Mouse (Mus musculus): ENCODE data around the gene Stx8.

The Stx8 gene

DNA sequence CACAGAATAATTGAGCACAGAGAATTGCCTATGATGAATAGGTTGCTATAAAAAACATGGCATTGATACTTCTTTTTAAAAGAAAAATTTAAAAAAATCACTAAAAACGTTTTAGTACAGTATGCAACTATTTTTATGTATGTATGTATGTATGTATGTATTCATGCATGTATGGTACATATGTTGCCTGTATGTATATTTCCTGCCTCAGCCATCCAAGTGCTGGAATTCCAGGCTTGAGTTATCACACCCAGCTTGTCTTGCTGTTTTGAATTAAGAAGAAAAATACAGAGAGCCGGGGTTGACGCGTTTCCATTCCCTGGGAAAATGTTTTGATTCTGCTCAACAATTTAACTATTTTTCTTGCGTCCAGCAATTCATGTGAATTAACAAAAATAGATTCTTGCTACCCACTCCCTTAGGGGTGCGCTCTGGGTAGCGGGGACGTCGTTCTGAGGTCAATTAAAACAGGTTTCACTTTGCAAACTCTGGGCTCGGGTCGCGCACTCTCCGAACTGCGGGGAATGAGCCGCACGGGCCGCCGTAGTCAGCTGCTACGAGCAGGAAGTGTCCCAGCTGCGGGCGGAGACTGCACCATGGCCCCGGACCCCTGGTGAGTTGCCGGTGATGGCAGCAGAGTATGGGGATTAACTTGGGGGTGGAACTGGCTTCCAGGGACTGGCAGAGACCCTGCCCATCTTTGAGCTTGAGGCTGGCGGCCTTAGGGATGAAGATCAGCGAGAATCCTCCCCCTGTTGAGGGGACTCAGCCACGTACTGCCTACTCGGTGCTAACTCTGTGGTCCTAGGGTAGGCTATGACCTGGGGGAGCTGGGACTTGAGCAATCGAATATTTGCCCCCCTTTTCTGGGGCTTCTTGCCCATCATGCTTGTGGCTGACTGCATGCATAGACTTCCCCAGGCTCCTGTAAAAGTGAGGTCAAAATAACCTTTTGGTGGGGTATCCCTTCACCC, at the start of gene Stx8:
Stx8 (plus strand) TSS at position 289 of the 974 bp plus-strand sequence.
- peak; percentile 87 for DNase-seq (ENCODE audit: low read depth)

DNA sequence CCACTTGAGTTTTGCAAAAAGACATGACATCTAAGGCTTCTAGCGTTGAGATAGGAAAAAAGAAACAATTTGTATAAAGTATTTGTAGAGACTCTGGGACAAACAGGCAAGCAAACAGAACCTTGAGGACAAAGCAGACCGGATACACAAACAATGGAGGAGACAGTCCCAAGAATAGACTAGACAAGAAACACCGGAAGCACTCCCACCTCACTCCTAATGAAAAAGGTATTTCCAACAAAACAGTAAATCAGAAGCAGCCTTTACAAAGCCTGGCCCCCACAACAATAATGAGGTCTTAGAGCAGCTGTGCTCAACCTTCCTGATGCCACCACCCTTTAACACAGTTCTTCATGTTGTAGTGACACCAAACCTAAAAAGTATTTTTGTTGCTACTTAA, 48.9 kb upstream of the Stx8 start:
- DNase-seq (ENCODE audit: low read depth) = no peak

DNA sequence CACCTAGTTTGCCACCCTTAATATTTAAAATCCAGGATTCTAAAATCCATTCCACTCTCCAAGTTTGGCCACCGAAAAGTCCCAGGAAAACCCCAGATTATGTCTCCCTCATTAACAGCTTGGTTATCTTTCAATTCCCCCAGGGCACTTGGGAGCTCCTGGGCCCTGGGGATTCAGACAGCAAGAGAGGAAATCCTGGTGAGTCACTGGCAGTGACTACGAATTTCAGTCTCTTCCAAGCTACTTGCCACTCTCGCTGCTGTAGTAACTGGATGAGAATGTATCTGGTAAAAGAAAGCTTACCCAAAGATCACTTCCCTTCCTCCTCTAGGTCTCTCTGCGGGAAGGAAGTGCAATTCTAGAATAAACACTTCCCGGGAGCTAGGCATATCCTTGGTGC, 46.4 kb upstream of the Stx8 start:
- DNase-seq (ENCODE audit: low read depth) = peak; percentile 67

DNA sequence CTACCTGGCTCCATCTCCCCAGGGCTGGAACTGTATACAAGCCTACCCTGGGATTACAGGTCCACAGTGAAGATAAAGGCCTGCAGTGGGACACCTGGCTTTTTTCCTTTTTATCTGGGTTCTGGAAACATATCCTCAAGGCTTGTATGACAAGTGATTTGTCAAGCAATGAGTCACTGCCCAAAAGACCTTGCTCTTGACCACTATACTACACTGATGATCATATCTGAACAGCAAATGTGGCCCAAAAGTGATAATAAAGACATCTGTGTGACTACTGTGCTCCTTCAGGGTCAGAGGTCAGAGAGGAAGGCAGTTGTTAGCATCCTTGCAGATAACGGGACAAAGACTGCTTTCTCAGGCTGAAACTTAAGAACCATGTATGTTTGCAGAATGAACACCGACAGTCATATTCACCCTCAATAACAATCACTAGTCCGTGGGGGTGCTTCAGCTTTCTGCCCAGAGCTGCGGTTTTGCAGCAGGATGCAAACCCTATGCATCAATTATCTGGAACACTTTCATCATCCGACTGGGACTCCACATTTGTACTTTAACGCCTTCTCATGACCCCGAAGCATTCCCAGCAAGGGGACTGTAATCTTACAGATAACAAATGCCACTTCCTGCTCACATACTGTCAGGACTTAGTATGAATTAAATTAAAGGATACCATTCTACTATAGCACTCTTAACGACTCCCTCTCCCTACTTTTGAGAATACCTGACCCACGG, 45.6 kb upstream of the Stx8 start:
- DNase-seq (ENCODE audit: low read depth) = peak; percentile 78

DNA sequence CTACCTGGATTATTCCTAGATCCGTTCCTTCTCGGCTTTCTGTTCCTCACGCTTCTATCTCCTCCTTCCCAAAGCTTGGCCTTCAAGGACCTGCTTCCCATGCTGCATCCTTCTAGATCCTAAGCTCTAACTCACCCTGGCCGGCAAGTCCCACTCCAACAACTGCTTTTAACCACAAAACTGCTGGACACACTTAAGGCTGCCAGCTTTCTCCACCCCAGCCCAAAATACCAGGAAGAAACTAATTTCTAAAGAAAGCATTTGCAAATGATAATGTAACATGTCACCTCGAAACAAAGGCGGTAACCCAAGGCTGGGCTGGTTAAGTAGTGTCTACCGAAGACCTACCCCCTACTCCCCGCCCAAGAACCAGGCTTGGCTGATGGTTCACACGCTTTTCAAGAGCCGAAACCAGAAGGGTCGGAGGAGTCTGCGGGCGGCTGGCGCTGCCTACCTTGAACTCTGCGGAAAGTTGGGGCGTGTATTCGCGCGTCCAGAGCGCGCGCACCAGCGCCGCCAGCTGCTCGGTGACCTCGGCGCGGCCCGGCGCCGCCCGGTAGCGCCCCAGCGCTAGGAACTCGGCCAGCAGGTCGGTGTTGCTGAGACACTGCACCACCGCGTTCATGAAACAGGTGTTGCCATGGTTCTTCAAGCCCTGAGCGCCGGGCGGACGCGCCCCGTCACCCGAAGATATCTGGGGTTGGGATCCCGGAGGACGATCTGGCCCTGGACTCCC, 44.7 kb upstream of the Stx8 start:
- DNase-seq (ENCODE audit: low read depth) = no peak

DNA sequence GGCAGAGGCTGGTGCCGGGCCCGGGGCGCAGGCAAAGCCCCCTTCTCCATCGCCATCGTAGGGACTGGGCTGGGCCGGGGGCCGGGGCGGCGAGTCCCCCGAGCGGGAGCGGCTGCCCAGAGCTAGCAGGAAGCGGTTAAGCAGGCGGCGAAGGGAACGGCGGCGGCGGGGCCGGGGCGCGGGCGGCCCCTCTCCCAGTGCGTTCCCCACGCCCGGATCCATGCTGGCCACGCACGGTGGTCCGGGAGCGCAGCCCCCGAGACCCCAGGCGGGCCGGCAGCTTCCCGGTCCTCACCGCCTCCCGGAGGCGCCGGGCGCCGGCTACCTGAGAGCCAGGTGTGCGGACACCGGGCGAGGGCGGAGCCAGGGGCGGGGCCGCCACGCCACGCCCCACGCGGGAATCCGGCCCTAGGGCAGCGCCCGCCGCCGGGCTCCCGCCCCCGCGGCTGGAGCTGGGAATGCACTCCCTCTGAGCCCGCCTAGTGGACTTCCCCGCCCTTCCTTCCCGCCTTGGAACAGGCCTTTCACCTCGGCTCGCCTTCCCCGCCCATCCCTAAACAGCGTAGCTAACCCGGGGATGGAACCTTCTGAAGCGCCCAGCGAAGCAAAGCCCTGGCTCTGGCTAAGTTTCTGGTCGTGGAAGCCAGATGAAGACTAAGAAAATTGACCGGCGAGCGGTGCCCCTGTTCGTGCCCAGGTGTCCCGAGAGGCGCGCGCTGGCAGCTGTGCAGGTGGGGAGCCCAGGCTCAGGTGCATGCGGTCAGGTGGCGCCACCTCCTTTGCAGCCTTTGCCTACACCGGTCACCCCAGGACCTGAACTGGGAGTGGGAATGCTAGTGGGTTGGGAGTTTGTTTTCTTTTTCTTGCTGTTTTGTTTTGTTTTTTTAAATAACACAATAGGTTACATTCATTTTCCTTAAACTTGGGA, 43.9 kb upstream of the Stx8 start, which contains the start of gene Usp43:
Usp43 (minus strand) TSS at position 327 of the 928 bp plus-strand sequence.
- no peak for DNase-seq (ENCODE audit: low read depth)

DNA sequence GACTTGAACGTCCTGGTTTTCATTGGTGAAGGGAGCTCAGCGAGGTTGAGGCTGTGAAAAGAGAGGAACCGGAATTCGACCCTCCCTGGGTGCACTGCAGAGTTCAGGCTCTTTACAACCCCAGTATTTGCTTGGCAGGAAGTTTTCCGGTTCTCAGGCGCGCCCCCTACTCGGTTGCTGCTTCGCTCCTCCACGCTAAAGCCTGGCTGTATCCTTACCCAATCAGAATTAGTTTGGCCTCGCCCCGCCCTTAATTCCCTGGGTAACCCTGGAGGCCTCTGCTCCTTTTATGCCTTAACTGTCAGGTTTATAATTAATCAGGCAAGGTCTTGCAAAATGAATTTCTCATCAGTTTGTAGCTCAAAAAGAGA, 43.3 kb upstream of the Stx8 start:
- DNase-seq (ENCODE audit: low read depth) = no peak

DNA sequence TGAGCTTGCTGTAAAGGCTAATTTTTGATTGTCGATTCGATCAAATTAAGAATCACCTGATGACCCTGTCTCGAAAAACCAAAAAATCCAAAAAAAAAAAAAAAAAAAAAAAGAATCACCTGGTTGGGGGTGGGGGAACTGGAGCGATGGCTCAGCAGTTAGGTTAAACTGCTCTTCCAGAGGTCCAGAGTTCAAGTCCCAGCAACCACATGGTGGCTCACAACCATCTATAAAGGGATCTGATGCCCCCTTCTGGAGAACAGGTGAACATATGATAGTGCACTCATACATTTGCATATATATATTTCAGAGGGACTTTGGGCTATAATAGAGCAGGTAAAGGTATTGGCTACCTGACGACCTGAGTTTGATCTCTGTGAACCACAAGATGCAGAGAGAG, 42.3 kb upstream of the Stx8 start:
- DNase-seq (ENCODE audit: low read depth) = peak; percentile 15

DNA sequence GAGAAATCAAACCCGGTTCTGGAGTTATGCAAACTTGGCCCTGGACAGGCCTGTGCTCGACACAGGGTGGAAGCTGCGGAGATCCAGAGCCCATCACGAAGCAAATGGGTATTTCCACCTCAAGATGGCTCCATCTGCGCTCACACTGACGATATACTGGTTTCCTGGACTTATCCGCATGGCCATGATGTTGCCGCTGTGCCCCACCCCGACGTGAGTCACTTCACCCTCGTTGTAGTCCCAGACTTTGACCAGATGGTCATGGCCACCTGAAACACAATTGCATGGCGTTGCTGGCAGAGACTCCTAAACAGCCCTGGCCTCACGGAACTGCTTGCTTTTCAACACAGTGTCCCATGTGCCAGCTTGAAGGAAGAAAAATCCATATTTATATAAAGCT, 41.0 kb upstream of the Stx8 start:
- peak; percentile 26 for DNase-seq (ENCODE audit: low read depth)

DNA sequence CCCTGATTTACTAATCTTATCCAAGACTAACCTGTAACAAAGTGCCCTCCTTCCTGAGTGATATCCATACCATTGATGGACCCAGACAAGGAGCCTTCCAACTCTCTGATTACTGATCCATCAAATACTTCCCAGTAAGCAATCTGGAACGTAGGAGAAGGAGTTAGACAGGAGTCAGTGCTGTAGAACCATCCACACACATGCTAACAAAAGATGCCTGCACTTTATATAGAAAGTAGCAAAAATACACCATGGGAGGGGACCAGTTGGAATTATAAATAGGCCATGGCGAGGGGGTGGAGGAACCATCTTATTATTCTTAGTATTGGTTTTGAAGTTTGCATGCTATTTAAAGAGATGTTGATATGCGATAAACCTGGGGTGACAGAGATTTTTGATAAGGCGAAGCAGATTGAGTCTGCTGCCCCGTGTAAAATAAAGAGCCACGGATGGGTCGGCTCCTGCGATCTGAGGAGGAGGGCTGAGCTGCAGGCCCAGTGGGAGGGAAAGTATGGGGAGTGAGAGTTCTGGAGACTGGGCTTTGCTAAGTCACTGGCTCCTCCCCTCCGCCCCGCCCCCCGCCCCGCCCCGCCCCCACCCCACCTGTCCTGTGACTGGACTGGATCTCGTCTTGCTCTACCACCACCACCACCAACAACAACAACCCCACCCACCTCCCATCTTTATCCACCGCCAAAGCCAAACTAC, 39.5 kb upstream of the Stx8 start:
- DNase-seq (ENCODE audit: low read depth) = no peak

DNA sequence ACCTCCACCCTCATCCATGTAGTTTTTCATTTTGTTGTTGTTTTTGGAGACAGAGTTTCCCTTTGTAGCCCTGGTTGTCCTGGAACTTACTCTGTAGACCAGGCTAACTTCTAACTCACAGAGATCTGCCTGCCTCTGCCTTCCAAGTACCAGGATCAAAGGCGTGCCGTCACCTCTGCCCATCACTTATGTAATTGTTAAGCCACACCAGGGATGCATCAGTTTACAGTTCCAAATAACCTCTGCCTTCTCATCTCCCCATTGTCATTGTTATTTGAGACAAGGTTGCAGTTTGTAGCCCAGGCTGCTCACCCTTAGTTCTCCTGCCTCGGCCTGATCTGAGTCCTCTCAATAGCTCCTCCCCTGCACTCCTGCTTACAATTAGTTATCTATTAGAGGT, 33.8 kb upstream of the Stx8 start:
- no peak for DNase-seq (ENCODE audit: low read depth)

DNA sequence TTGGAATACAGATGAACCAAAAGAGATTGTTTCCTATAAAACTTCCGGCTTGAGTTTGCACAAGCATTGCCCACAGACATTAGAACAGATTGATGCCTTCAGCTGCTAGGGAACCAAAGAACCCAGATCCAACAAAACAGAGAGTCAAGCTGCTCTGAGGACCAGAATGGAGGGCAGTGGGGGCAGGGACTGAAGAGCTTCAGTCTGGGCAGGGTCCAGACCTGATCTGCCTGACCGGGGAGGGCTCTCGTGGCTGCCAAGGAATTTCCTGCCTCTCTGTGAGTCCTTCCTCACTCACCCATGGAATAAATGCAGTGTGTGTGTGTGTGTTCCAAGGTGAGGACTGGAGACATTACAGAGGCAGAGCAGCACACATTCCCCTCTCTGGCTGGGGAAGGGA, 17.8 kb upstream of the Stx8 start:
- no peak for DNase-seq (ENCODE audit: low read depth)

DNA sequence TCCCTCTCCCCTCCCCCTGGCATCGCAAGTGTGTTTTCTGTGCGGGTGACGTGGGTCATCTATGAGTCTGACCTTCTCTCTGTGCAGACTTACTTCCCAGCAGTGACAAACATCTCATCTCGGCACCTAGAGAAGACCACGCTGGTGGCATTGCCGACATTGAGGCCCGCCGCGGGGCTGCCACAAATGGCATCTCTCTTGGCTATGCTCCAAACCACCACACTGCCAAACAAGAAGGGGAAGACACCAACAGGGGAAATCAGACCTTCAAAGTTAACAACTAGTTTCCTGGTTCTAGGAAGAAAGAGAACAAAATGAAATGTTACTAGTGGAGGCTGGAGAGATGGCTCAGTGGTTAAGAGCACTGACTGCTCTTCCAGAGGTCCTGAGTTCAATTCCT, 16.5 kb upstream of the Stx8 start:
- DNase-seq (ENCODE audit: low read depth) = peak; percentile 61

DNA sequence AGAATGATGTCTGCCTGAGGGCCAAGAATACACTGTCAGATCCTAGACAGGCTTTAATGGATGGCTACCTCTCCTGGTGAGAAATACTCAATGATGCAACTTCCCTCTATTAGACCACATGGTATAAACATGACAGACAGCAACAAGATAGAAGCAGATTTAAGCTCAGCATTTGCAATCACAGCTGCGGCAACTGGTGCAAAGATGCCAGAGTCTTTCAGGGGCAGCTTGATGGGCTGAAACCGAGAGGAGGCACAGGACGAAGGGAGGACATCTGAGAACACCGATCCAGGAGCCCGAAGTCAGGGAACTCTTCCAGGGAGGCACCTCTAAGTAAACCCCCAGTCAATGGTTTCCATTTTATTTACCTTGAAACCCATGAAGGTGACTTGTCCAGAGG, 12.4 kb upstream of the Stx8 start:
- peak; percentile 15 for DNase-seq (ENCODE audit: low read depth)

DNA sequence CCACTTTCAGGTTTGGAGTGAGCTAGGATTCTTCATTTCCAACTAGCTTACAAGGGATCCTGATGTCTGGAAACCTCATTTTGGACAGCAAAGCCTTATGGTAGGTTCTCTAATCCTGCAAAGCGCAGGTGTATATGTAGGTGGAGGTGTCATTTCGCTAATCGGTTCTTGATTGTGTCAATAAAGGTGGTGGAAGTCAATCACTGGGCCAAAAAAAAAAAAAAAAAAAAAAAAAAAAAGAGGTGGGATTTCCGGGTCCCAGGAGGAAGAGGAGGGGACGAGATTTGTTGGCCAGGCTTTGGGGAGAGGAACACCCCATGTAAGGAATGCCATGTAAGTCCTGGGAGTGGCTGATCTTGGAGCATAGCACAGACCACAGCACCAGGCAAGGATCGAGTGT, 11.6 kb upstream of the Stx8 start:
- no peak for DNase-seq (ENCODE audit: low read depth)

DNA sequence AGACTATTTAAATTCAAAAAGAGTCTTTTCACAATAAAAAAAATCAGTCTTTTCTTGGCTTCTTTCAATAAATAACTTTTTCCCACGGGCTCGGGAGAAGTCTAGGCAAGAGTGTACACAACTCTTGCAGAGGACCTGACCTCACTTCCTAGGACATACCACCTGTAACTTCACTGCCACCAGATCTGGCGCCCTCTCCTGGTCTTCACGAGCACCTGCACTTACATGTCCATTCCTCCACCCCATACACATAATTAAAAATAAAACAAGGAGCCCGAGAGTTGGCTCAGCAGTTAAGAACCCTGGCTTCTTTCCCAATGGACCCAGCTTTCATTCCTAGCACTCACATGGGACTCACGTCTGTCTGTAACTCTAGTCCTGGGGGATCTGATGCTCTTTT, 1.9 kb upstream of the Stx8 start:
- peak; percentile 54 for DNase-seq (ENCODE audit: low read depth)

DNA sequence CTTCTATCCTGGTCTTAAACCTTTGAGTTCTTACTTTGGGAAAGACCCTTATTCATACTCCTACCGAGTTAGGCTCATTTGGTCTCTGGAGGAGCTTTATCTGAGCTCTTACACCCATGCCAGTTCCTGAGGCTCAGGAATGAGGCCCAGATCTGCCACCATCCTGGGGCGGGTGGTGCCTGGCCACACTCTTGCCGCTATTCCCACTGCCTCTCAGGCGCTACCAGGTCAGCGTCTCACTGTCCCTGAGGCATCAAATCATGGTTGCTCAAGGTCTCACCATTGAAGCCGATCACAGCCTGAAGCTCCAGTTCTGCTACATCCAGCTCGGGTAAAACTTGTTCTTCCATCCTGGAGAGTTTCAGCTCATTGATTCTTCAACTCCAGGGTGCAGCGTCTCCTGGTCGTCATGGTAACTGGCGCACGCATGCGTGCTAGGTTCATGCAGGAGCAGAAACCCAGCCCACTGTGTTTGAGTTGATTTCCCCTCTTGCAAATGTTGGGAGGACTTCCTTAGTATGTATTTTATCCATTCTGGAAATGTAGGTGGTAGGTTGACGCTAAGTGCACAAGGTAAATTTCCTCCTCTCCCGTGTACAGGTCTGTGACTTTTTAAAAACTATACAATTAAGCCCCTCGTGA, 630 bp upstream of the Stx8 start, which contains the start of gene Cfap52:
Cfap52 (minus strand) TSS at position 410 of the 642 bp plus-strand sequence.
- DNase-seq (ENCODE audit: low read depth) = peak; percentile 68

DNA sequence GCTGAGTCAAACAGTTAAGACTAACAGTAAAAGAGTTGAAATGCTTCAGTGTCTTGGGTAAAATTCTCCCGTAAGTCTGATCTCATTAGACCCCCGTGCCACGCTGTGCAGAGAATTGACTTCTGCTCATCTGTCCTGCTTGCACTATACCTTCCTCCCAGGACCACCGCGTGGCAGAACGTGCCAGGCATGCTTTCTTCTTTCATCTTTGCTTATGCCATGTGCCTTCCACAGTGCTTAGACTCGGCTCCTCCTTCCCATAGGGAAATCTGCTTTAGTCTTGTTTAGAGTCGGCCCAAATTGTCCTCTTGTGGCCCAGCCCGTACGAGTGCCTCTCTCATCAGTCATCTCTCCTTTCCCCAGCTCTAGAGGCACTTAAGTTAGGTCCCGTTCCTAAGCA, 1.8 kb downstream of the Stx8 start:
- DNase-seq (ENCODE audit: low read depth) = no peak

DNA sequence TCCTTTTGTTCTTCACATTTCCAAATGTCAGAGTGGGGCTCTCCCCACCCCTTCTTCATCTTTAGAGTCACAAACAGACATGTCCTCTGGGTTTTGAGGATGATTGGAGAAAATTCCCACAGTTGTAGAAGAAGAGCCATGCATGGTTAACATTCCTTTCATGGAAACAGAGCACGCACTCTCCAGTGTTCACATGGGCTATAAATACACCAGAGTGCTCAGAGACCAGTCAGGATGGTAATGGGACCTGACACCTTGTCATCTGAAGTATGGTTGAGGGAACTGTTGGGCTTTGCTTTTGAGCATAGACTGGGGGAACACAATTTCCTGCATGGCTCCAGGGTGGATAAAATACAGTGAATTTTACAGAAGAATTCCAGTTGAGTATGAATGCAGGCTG, 6.6 kb downstream of the Stx8 start:
- DNase-seq (ENCODE audit: low read depth) = no peak

DNA sequence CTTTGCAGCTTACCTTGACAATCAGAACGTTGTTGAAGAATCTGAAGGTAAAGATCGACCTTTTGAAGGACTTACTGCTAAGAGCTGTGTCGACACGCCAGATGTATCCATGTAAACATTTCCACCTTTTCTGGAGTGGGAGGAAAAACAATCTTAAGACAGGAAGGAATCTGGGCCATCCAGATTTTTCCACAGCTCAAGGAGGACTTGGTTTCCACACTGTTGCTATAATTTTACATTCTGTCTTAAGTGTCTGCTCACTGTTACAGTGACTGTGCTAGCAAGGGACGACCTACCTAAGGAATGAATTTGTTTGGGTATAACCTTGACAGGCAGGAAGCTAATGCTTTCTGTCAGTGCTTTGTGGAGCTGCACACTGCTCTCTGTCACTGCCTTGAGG, 7.2 kb downstream of the Stx8 start:
- no peak for DNase-seq (ENCODE audit: low read depth)

Measured in 416B (cell line).